In genomic region chr16:97659225-97659658, GRCm38 (mm10) we compare ENCODE assay signal across 10 mouse cellular contexts. TPM values are rescaled to one million over a fixed set of nuclear protein-coding genes. Genes with fewer than 3 reads are reported as not detected.
DNase-seq lines count a peak whose midpoint lies in the region; ATAC-seq lines count a peak whose summit lies in the region.
"Had no signal": no experiment of that assay in that cellular context is flagged by ENCODE, and none has a peak within 500 bp of the region (broad histone marks: within the 10 kb centered on the region; RNA-seq: fewer than 3 reads in every experiment).

No protein-coding gene starts in this region.

- no peak overlapping the region for H3K27ac ChIP-seq in neural tube, embryonic 12.5 days
- peak overlapping the region; percentile 79 for H3K27ac ChIP-seq in intestine, embryonic 15.5 days
- H3K27ac ChIP-seq in limb, embryonic 11.5 days (replicated peaks; ENCODE audit: low read depth, low read length), result no peak overlapping the region

- no peak overlapping the region for H3K4me2 ChIP-seq in neural tube, embryonic 12.5 days (replicated peaks)
- no peak overlapping the region; the same call in 1 of the 2 replicates for H3K4me2 ChIP-seq in intestine, embryonic 15.5 days (replicated peaks)
- H3K4me2 ChIP-seq in limb, embryonic 11.5 days (ENCODE audit: low read depth, severe bottlenecking), result no peak overlapping the region
- H3K4me2 ChIP-seq: heart, embryonic 11.5 days had no signal

- no peak for DNase-seq in neural tube, embryonic 10.5 days (ENCODE audit: extremely low spot score, low spot score)
- peak; percentile 25 for DNase-seq in limb, embryonic 11.5 days (ENCODE audit: low spot score)
- peak; percentile 89 for DNase-seq in yolk sac, embryonic 10.5 days (ENCODE audit: low spot score)
- no peak for DNase-seq in layer of hippocampus, adult 18-20 months (ENCODE audit: low spot score in 2 of 2)
- DNase-seq in gastrocnemius, postnatal 25 days, result no peak
- DNase-seq in adrenal gland, postnatal 10 days, result no peak
- DNase-seq: layer of hippocampus, adult 9-11 months had no signal

- peak; percentile 80 for ATAC-seq in neural tube, embryonic 12.5 days (ENCODE audit: low FRiP score, low read depth)
- ATAC-seq in intestine, embryonic 15.5 days, result peak; percentile 97
- ATAC-seq in limb, embryonic 11.5 days (ENCODE audit: insufficient number of reproducible peaks, low FRiP score, low TSS enrichment, low read depth), result no peak

- H3K27me3 ChIP-seq in neural tube, embryonic 12.5 days (replicated peaks), result no peaks in the 10 kb centered on the region
- H3K27me3 ChIP-seq in intestine, embryonic 15.5 days (replicated peaks), result no peaks in the 10 kb centered on the region
- no peaks in the 10 kb centered on the region for H3K27me3 ChIP-seq in limb, embryonic 11.5 days (ENCODE audit: control insufficient read depth, insufficient read depth, low read length)

- no peaks in the 10 kb centered on the region for H3K9me3 ChIP-seq in neural tube, embryonic 12.5 days
- no peaks in the 10 kb centered on the region for H3K9me3 ChIP-seq in intestine, embryonic 15.5 days
- no peaks in the 10 kb centered on the region for H3K9me3 ChIP-seq in limb, embryonic 11.5 days (ENCODE audit: control insufficient read depth, low read length)

- H3K4me1 ChIP-seq in neural tube, embryonic 12.5 days, result 0 out of 2 replicates have a peak, but pooled peaks cover 5% of the 10 kb centered on the region
- H3K4me1 ChIP-seq in intestine, embryonic 15.5 days (replicated peaks), result no peaks in the 10 kb centered on the region
- H3K4me1 ChIP-seq in limb, embryonic 11.5 days (ENCODE audit: control insufficient read depth, insufficient read depth, low read length), result peaks cover 2% of the 10 kb centered on the region; the same call in 1 of the 2 replicates

- H3K36me3 ChIP-seq in neural tube, embryonic 12.5 days, result no peaks in the 10 kb centered on the region
- no peaks in the 10 kb centered on the region for H3K36me3 ChIP-seq in intestine, embryonic 15.5 days
- no peaks in the 10 kb centered on the region for H3K36me3 ChIP-seq in limb, embryonic 11.5 days (ENCODE audit: control insufficient read depth, insufficient read depth, low read length)

- WGBS in neural tube, embryonic 12.5 days, result 4% methylated on average over 1 of the region's 1 CpGs
- 24% methylated on average over 1 of the region's 1 CpGs for WGBS in intestine, embryonic 15.5 days
- WGBS in limb, embryonic 11.5 days, result 6% methylated on average over 1 of the region's 1 CpGs

- H3K4me3 ChIP-seq in neural tube, embryonic 12.5 days, result no peak overlapping the region
- no peak overlapping the region for H3K4me3 ChIP-seq in intestine, embryonic 15.5 days (replicated peaks)
- H3K4me3 ChIP-seq in limb, embryonic 11.5 days (ENCODE audit: low read depth, low read length), result no peak overlapping the region

- H3K9ac ChIP-seq in neural tube, embryonic 12.5 days, result no peak overlapping the region
- H3K9ac ChIP-seq in intestine, embryonic 15.5 days, result no peak overlapping the region
- H3K9ac ChIP-seq in limb, embryonic 11.5 days (ENCODE audit: low read length), result no peak overlapping the region

RNA-seq across cellular contexts. Expression of gene Tmprss2, which starts 48.2 kb away (rescaled TPM):
- 0.08 and 0.35 TPM in 2 replicates for polyA plus RNA-seq in neural tube, embryonic 12.5 days (2016; fragmentation: Nextera tagmentation; extraction: Ambion mirVana)
- polyA plus RNA-seq in intestine, embryonic 15.5 days (2015; fragmentation: Nextera tagmentation; extraction: Ambion mirVana), result 26.0 and 28.9 TPM in 2 replicates
- polyA plus RNA-seq in limb, embryonic 11.5 days (2014; fragmentation: Nextera tagmentation; extraction: Ambion mirVana), result 0.40 and 0.44 TPM in 2 replicates
- total RNA-seq in layer of hippocampus, adult 18-20 months (2021), result not detected
- not detected for total RNA-seq in gastrocnemius, postnatal 25 days (2021)
- under 1 TPM; 0.12 to 0.90 TPM for total RNA-seq in adrenal gland, postnatal 10 days (2021)

Comparison
In these comparisons a context has a peak if more than half of its experiments do, and no peak if none do; other contexts are left out.
1. DNase-seq: peak in limb, embryonic 11.5 days (single experiment) and yolk sac, embryonic 10.5 days (single experiment); none in neural tube, embryonic 10.5 days (single experiment), layer of hippocampus, adult 18-20 months (0 of 2), gastrocnemius, postnatal 25 days (single experiment) and adrenal gland, postnatal 10 days (single experiment).